Mouse (Mus musculus): ENCODE results near the gene Kiz.

Kiz gene

DNA sequence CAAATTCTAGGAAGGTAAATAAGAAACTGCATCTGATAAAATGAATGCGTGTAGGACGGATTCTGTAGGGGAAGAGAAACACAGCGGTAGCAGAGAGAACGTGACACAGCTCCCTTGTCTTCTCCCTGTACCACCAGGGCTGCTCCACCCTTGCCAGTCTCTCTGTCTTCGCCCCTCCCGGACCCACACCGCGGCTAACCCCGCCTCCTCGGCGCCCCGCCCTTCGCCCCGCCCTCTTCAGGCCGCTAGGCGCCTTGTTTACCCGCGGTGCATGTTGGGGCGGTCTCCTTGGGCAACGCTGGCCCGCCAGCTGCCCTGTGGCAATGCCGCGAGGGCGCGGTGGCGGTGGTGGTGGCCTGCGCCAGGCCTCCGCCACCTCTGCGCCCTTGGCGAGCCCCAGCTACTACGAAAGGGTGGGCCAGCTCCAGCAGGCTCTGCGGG, at the start of gene Kiz:
Gene Kiz (plus strand): TSS at position 266 of the 441 bp plus-strand sequence.
- DNase-seq (ENCODE audit: low spot score), result peak; percentile 64

DNA sequence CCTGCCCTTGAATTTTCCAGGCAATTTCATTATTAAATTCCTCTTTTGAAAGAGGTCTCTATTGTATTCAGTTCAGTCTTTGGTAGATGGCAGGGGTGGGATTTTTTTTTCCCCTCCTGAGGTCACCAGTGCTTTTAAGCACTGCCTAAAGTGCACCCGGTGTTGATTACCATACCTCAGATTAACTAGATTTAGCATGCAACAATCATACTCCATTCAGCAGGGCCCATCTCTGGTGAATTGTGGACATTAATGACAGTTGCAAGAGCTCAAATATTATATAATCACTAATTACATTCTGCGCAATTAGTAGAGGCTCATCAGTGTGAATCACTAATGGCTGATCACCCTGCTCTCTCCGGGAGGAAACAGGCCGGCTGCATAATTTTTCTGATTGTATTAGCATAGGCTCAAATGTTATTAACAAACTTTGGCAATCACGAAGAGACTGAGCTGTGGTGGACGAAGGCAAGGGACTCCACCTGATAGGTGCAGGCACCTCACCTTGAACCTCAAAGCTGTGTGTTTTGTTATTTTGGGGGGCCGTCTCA, 45.9 kb upstream of the Kiz start:
- DNase-seq (ENCODE audit: low spot score), result no peak

DNA sequence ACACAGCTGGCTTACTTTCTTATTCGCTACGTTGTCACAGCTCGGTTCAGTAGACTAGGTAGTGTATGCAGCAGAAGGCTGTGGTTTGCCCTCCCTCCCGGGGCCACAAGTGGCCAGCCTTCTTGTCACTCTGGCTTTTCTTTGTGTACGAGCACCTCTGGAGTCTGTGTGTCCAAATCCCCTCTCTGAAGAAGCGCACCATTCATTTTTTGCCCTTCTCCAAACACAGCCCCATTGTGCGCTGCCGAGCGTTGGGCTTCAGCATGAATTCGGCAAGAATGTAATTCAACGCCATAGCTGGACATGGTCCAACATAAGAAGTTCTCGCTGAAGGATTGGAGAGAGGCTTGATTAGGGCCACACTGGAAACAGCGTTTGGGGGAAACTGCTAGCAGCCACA, 45.0 kb upstream of the Kiz start:
- DNase-seq (ENCODE audit: low spot score), result no peak

DNA sequence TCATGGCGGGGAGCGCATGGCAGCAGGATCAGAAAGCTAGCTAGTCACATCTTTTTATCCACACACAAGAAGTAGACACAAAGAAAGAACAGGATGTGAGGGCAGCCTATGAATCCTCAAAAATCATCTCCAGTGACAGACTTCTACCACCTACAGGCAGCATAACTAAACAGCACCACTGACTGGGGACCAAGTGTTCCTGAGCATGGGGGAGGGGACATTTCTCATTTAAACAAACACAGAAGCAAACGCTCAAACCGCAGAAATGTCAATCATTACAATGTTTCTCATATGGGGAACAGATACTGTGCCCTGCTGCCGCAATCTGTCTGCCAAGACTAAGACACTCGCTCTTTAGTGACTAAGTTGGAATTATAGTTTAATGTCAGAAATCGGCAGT, 40.7 kb upstream of the Kiz start:
- DNase-seq (ENCODE audit: low spot score), result no peak

DNA sequence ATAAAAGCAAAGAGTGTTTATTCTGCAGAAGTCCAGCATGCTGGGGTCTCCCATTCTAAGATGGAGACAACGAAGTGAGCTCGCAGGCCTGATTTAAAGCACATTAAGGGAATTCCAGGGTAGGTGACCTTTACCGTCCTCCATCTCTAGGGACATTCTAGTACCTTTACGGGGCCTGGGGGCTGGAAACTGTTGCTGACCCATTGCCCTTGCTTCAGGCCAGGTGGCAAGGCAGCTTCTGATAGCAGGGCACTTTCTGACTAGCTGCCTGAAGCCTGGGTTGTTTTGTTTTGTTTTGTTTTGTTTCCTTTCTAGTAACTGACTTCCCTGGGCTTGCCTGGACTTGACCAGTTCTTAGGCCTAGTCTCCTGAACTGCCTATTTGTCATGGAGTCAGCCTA, 36.6 kb upstream of the Kiz start:
- DNase-seq (ENCODE audit: low spot score), result no peak

DNA sequence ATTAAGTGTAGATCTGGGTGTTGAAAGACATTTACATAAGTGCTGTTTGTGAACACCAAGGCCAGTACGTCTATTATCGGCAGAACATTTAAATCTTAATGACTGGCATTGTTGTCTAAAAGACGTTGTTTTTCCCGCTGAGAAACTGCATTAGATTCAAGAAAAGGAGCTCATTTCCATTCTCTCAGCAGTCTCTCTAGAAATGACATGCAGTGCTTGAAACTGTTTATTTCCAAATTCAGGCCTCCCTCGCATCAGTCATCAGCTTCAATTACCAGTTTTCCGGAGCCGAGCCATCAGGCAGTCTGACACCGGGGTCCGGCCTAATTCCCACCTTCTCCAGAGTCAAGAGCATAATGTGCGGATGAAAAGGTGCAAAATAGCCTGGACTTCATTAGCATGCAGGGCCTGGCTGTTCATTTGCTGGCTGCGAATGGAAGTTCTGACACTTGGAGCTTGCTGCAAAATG, 32.1 kb upstream of the Kiz start:
- no peak for DNase-seq (ENCODE audit: low spot score)

DNA sequence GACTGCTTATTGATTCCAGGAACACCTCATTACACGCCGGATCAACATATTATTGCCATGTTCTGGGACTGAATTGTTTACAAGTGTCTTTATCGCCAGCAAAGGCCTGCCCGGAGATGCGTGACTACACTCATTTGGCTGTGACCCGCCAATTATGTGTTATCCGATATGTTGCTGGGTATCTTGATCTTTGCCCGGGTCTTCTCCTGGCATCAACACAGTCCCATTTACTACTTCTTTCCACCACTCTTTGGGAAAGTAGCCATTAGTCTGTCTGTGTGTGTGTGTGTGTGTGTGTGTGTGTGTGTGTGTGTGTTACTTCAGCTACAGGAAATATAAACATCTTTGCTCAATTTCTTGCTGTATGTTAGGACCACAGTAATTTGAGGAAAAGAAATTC, 31.6 kb upstream of the Kiz start:
- DNase-seq (ENCODE audit: low spot score), result no peak

DNA sequence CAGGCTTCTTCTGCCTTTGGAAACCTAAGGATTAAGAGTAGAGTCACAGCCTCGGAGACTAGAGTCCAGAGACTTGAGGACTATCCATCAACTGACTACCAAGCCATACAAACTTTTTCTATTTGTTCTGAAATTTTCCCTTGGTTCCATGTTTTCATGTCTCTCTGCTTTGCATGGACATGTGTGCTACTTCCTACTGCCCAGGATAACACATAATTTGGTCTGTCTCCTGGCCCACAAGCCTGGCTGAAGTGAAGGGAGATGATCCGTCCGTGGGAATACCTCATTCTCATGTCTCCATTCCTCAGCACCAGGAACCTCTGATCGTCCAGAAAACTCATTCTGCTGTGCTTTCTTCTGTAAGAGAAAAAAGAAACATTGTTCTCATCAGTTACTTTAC, 27.7 kb upstream of the Kiz start:
- DNase-seq (ENCODE audit: low spot score), result no peak

DNA sequence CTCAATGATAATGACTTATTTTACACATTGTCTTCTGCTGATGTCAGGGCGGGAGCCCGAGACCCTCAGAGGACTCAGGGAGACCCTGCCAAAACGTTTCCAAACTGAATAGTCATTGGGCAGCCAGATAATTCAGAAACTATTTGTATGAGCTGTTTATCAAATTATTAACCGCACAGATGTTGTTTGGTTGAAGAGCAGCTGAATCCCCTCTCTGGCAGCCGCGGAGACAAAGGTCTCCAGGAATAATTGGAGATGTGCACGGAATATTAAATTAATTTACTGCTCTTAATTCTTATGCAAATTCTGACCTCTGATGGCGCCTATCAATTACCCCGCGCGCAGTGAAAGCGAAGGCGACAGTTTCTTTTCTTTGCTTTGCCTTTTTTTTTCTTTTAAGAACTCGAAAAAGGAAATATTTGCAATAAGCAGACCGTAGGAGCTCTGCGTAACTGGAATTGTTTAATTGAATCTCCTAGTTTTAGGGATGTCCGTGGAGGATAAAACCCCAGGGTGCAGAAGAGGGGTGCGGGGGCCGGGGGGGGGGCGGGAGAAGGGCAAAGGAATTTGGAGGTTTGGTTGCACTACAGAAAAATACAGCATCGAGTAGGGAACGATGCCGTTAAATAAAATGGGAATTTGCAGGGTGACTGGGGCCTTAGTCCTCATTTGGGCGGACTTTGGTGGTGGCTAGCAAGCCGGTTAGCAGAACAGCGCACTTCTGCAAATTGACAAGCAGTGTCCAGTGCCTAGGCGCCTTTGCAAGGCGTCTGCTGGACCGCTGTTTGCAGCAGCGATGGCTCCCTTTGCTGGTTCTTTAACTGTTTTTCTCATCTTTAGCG, 22.2 kb upstream of the Kiz start:
- no peak for DNase-seq (ENCODE audit: low spot score)

DNA sequence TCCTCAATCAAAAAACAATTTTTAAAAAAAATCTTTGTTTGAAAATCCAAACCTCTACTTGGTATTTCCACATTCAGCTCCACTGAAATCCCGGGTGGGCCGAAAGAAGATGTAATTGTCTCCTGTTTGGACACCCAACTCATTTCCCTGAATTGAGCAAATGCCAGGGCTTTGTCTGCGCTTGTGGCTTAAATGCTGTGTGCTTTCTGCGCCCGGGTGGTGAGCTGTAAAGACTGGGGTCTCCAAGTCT, 21.7 kb upstream of the Kiz start:
- no peak for DNase-seq (ENCODE audit: low spot score)

DNA sequence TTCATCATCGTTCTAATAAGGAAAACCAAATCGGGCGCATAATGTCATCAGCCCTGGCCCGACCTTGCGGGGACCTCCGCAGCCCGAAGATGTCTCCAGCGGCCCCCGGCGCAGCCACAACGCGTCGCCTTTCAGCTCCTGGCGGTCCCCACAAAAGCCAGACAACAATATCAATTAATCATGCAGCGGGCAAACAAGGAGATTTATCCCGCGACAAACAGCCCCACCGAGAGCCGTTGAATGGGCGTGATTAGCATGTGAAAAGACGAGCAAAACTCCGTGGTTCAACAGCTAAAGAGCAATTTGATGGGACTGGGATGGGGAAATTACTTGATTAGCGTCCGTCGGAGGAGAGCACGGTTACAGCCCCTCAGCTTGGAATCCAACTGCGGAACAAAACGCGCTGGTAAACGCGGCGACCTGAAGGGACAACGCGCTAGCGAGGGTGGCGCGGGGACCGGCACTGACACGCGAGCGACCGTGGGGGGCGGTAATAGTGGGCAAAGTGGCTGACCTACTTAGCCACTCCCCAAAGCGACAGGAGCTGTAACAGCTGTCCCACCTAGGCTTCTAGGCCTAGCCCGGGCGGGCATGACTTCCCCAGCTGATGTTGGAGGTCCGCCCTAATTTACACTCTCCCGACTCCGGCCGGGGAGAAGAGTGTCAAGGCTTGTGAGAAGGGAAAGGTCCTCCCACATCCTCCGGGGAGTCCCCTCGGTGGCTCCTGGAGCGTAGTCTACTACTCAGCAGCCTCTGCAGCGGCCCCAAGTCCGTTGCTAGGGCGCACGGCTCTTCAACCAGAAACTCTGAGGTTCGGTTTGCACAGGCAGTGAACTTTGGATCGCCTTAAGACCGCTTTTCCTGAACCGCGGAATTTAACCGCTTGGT, 21.1 kb upstream of the Kiz start:
- DNase-seq (ENCODE audit: low spot score), result no peak

DNA sequence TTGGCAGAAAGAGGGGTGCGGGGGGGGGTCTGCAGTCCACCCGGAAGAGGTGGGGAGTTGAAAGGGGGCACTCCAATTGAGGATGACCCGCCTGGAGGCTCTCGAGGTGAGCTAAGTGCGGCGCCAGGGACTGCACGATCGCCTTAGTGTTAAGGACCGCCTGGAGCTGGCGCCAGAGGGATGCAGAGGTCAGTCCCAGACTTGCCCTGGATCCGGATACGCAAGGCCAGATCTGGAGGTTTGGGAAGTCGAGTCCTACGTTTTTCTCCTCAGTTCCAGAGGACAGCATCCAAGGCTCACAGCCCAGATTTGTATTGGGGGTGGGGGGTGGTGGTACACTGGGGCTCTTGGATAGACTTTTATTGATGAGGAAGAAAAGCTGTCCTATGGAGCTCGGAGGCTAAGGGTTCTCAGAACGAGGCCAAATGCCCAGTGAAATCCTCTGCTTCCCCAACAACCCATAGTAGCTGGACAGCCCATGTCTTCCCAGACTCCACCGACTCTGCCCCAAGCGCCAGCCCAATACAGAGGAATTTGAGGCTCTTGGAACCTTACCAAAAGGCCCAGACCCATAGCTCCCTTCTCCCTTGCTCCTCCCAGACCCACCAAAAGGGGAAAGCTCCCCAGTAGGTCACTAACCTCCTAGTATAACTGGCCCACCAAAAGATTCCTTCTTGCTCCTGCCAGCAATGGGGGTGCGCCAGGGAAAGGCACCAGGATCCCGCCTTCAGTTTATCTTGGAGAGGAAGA, 20.2 kb upstream of the Kiz start:
- no peak for DNase-seq (ENCODE audit: low spot score)

DNA sequence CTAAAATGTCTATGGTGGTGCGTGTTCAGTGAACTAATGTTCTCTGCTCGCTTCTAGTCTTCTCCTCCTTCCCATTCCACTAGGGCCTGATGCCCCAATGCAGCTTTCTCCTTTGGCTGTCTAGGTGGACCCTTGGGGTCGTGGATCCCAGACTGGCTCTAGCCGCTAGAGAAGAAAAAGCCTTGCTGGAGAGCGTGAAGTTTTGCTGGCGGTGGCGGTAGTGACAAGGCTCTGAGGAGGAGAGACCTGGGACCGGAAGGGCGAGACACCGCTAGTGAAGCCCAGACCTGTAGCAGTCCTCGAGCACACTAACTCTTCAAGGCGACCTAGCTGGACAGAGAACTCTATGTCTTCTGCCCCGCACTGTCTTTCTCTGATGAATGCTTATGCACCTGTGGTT, 19.4 kb upstream of the Kiz start:
- DNase-seq (ENCODE audit: low spot score), result no peak

DNA sequence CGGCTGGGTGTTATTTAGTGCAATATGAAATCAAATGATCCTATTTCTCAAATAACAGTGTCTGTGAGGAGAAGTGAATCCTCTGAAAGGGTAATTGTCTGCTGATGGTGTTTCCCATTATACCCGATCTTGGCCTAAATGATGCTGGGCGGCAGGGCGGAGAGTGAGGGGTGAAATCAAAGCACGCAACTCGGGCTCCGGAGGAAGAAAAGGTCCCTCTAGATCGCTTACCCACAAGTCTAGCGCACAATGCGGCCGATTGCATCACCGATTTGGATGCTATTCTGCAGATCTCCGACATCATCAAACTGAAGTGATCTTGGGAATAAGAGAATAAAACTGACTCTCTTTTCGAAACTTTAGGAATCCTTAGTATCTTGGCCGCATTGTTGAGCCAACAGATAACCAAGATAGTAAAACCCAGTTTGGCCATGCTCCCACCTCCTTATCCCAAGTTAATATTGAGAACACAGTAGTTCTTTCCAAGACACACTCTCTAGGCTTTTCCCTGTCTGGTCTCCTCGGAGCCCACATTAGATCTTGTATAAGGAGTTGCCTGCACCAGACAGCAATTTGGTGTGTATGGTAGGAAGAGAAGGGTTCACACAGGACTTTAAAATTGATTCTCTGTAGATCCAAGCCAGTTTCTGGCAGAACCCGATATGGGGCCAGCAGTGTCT, 18.7 kb upstream of the Kiz start:
- DNase-seq (ENCODE audit: low spot score), result no peak

DNA sequence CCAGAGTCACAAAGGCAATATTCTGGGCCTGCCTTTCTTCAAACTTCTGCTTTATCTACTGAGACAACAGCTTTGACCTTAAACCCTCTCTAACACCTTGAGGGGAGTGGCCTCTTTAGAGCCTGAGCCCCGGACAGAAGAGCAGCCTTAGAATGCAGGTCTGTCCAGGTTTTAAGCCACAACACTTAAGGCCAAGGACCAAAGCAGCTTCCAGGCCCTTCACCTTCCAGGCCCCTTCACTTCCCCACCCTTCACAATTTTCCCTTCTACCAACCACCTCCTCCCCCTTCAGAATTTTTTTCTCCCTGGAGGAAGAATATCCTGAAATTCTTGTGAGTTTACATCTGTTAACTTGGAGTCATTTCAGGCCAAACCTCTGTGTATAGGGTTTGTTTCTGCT, 18.0 kb upstream of the Kiz start:
- DNase-seq (ENCODE audit: low spot score), result no peak

DNA sequence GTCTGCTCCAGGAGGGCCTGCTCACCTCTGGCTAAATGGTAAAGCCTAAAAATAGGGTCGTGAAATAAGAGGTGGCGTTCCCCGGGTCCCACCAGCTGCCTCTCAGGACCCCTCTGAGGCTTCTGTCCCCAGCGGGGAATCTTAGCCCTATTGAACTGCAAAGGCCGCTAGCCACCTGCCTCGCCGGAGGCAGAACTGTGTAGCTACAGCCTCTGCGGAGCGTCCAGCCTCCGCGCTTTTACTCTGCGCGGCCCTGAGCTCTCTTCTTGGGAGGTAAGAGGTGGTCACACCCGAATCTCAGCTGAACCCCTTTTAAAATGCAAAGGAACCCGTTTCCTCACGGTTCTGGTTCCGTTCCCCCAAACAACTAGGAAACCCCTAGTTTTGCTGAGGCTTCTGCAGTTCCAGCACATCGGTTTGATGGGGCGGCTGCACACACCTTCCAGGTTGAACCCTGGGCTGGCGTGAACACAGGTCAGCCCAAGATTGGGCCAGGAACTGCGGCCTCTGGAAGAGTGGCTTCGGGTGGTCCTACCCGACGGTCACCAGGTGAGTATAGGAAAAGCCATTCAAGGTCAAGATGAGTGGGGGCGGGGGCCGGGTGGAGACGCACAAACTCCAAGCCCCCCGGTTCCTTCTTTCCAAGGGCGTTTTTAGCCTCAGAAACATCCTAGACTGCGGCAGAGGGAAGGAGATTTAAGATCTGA, 16.9 kb upstream of the Kiz start:
- no peak for DNase-seq (ENCODE audit: low spot score)

DNA sequence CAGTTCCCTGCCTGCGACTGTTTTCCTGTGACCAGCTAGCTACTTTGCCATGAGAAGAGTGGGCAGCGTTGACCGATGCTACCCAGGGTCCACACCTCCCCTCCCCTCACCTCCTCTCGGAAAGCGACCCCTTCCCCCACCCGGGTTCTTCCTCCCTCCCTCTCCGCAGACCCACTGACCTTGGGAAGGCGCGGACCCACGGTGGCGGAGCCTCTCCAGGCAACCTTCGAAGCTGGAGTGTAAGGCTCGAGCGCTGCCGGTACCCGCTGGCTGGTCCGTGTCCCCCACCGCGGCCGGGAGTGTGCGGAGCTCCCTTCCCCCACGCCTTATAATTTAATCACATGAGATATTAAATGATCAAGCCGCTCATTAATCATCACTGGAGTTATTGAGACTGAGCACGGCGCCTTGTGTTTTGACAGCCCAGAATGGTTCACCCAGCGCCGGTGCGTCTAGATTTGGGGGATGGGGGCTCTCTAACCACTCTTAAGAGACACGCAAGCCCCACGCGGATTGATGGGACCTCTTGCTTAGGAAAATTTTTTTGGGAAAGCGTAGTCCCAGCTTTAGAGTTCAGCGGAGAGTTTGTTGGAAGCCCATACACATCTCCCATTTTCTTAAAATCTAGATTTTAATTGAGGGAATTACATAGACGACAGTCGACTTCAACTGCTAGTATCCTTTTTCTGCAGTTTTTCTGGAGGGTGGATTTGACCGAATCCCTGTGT, 16.2 kb upstream of the Kiz start:
- DNase-seq (ENCODE audit: low spot score), result no peak

DNA sequence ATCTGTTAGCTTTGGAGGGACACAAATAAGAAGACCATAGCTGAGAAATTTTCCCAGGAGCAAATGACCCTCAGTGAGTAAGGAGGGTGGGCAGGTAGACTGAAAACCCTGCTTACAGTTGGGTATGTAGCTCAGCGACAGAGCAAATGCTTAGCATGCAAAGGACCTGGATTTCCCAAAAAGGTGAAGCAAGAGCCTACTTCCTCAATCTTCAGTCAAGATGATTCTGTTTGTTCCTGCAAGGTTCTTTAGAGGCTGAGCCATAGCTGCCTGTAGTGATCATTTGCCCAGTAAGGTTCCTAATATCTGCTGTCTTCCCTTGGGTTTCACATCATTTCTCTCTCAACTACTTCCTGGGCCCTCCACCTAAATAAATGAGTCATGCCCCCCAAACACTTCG, 7.8 kb upstream of the Kiz start:
- no peak for DNase-seq (ENCODE audit: low spot score)

DNA sequence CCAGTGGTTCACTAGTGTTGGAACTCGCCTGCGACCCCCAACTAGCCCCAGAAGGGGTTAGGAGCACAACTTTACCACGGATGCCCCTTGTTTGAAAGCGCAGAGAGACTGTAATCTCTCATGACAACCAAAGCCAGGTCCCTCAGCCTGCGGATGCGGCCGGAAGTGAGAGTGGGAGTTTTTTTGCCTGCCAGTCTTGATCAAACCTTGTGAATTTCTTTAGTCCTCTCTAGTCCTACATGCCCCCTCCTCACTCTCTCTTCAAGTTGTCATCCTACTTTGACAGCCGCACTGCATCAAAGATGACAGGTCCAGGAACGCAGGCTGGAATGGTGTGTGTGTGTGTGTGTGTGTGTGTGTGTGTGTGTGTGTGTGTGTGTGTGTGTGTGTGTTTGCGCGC, 456 bp downstream of the Kiz start:
- no peak for DNase-seq (ENCODE audit: low spot score)

DNA sequence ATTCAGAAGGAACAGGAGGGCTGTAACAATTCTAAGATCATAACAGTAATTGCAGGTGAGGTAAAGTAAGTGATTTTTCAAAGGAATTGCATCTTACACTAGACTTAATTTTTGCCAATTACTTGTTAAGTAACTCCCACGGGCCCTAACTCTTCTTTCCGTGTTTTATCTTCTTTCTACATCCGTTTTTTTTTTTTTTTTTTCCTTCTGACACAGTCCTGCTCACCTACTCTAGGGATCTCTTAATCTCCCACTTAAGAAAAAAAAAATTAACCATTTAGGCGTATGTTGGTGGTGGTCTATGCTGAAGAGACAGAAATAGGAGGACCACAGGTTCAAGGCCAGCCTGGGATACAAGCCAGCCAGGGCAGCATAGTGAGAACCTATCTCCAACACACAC, 1.2 kb downstream of the Kiz start:
- no peak for DNase-seq (ENCODE audit: low spot score)

DNA sequence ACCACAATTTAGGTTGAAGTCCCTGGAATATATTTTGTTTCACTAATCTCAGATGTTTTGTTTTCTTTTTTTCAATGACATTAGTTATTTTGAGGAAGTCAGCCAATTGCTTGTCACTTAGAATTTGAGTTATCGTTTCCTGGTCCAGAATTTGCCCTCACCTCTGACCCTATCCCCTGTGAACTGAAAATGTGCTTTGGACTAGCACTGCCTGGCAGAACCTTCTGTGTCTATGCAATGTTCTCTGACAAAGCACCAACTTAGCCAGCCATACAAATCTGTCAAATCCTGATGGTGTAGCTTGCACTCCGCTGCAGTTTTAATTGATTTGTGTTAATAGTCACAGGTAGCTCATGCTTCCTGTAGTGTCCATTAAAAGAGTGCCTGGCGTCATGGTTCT, 10.1 kb downstream of the Kiz start:
- no peak for DNase-seq (ENCODE audit: low spot score)

All from layer of hippocampus, adult 9-10 months (tissue).